Mouse (Mus musculus) heart, embryonic 10.5 days (tissue): ENCODE data around the gene Dnaaf2. TPM values are rescaled to one million over a fixed set of nuclear protein-coding genes. Genes with fewer than 3 reads are reported as not detected.

ENCODE experiments used
- DNase-seq: peaks from one replicate; pipeline ENCODE4 v3.0.0-alpha.2; 2017; ENCODE audit warnings: low spot score
- H3K27ac ChIP-seq: fragments of 300-500 bp; sonication (generic); 2 replicates; pipeline ENCODE4 v1.5.1; 2016; ENCODE audit warnings: mild to moderate bottlenecking
- H3K27me3 ChIP-seq: fragments of 300-500 bp; sonication (generic); 2 replicates; pipeline ENCODE4 v1.6.1; 2016; ENCODE audit warnings: mild to moderate bottlenecking; ENCODE audit not compliant: poor library complexity, insufficient read depth, severe bottlenecking
- H3K36me3 ChIP-seq: fragments of 300-500 bp; sonication (generic); 2 replicates; pipeline ENCODE4 v1.6.1; 2016; ENCODE audit warnings: mild to moderate bottlenecking, moderate library complexity
- H3K4me1 ChIP-seq: fragments of 300-500 bp; sonication (generic); 2 replicates; pipeline ENCODE4 v1.6.1; 2016; ENCODE audit warnings: mild to moderate bottlenecking
- H3K4me3 ChIP-seq: fragments of 300-500 bp; sonication (generic); 2 replicates; pipeline ENCODE4 v1.5.1; 2016; ENCODE audit warnings: mild to moderate bottlenecking, moderate library complexity
- H3K9me3 ChIP-seq: fragments of 300-500 bp; sonication (generic); 2 replicates; pipeline ENCODE4 v1.6.1; 2016; ENCODE audit warnings: mild to moderate bottlenecking, moderate library complexity
- WGBS: fragments of 180-500 bp; shearing (Covaris S2); methylation state at CpG from one replicate; pipeline ENCODE4 v1.1.7; 2016; 5-methylcytosine and 5-hydroxymethylcytosine counted together
- polyA plus RNA-seq: library from polyadenylated mRNA; unstranded; fragments of >200 nt; fragmentation: Nextera tagmentation; extraction: Ambion mirVana; gene quantifications from 2 replicates; pipeline ENCODE4 v1.2.1, GENCODE M21; 2016

Dnaaf2 gene
- polyA plus RNA-seq, 1 experiment from 2014 or later = 13.0 TPM

GRCm38 (mm10) chr12:69191396-69191795, 6.8 kb downstream of the Dnaaf2 start:
- H3K4me1 ChIP-seq = 0 out of 2 replicates have a peak, but pooled peaks cover 8% of the 10 kb centered on the region
- no peaks in the 10 kb centered on the region for H3K27me3 ChIP-seq
- H3K36me3 ChIP-seq = peaks cover 40% of the 10 kb centered on the region
- no peak overlapping the region for H3K4me3 ChIP-seq
- no peak overlapping the region for H3K27ac ChIP-seq
- H3K9me3 ChIP-seq = no peaks in the 10 kb centered on the region
- DNase-seq = no peak
- 85% methylated on average over 5 of the region's 5 CpGs for WGBS

DNA sequence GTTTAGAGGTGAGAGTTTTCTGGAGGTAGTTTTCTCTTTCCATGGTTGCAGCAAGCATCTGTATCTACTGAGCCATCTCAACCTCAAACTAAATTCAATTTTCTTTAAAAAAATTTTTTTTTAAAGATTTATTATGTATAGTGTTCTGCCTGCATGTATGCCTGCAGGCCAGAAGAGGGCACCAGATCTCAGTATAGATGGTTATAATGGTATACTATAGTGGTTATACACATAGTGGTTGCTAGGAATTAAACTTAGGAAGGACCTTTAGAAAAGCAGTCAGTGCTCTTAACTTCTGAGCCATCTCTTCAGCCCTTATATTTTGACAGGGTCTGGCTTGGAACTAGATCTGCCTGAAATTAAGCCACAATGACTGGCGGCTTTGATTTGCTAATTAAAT, 7.7 kb downstream of the Dnaaf2 start:
- Histone ChIP-seq H3K36me3 (peaks cover 40% of the 10 kb centered on the region), H3K27ac (no peak overlapping the region), H3K4me3 (no peak overlapping the region), H3K9me3 (no peaks in the 10 kb centered on the region), H3K4me1 (peaks cover 6% of the 10 kb centered on the region; the same call in 1 of the 2 replicates), H3K27me3 (no peaks in the 10 kb centered on the region)
- WGBS = 100% methylated on average over 1 of the region's 1 CpGs
- DNase-seq = no peak

DNA sequence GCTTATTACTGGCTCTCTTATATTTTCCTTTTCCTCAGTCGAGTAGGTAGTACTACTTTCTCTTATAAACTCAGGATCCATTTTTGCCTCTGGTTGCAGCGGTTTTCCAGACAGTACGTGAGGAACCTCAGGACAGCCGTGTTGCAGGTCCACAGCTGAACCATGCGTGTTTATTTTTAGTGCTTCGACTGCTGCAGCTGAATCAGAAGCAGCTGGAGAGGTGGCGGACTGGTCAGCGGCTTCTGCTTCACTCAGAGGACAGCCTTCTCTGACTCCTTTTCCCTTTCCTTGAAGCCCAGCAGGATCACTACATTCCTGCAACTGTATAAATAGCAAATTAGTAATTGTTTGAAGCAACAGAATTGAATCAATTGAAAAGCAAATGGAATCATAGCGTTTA, 8.2 kb downstream of the Dnaaf2 start:
- no peak overlapping the region for H3K27ac ChIP-seq

DNA sequence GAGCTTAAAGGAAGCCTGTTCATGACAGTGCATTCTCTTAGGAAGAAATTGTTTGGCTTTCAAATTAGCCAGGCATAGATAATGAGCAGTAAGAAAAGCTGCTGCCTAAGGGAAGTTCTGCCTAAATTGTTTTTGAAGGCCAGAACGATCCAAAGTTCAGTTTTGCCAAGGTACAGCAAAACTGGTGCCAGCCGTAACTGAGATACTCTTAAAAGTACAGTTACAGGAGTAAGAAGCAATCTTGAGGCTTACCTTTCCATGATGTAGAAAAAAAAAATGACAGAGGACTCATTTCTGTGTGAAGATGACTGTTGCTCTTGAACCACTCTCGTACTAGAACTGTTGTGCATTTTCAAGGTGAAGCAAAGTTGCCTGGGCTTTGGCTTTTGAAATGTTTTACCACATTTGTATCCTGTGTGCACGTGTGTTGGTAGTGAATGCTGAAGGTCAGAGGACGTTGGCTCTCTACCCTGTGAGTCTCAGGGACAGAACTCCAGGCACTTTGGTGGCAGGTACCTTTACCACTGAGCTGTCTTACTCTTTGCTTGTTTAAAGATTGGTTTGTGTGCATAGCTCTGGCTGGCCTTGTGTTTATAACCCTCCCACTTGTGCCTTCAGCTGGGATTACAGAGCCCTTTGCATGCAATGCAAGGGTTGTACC, 11.3 kb downstream of the Dnaaf2 start:
- peaks cover 43% of the 10 kb centered on the region for H3K36me3 ChIP-seq
- peaks cover 10% of the 10 kb centered on the region; the same call in 1 of the 2 replicates for H3K4me1 ChIP-seq
- no peak for DNase-seq
- no peak overlapping the region for H3K27ac ChIP-seq
- no peaks in the 10 kb centered on the region for H3K27me3 ChIP-seq
- no peak overlapping the region for H3K4me3 ChIP-seq
- 78% methylated on average over 5 of the region's 5 CpGs for WGBS
- no peaks in the 10 kb centered on the region for H3K9me3 ChIP-seq

More for the DNA sequence above, 8.2 kb downstream of the Dnaaf2 start:
- Histone ChIP-seq H3K4me1 (peaks cover 7% of the 10 kb centered on the region; the same call in 1 of the 2 replicates), H3K36me3 (peaks cover 40% of the 10 kb centered on the region), H3K27me3 (no peaks in the 10 kb centered on the region), H3K9me3 (no peaks in the 10 kb centered on the region), H3K4me3 (no peak overlapping the region)
- WGBS = 79% methylated on average over 9 of the region's 9 CpGs
- no peak for DNase-seq

- peaks cover 10% of the 10 kb centered on the region; the same call in 1 of the 2 replicates for H3K4me1 ChIP-seq
- H3K4me3 ChIP-seq = peak overlapping the region; percentile 90
- H3K27ac ChIP-seq = peak overlapping the region; percentile 97
- no peak for DNase-seq
- no peaks in the 10 kb centered on the region for H3K9me3 ChIP-seq
- H3K27me3 ChIP-seq = no peaks in the 10 kb centered on the region
- WGBS = 78% methylated on average over 7 of the region's 7 CpGs
- H3K36me3 ChIP-seq = peaks cover 39% of the 10 kb centered on the region
These were observed 12.9 kb downstream of the Dnaaf2 start for GRCm38 (mm10) chr12:69185371-69185770.

GRCm38 (mm10) chr12:69184342-69185295, 13.6 kb downstream of the Dnaaf2 start:
- WGBS = 2% methylated on average over 86 of the region's 86 CpGs
- Histone ChIP-seq H3K4me3 (peak overlapping the region; percentile 90), H3K27ac (peak overlapping the region; percentile 97), H3K27me3 (no peaks in the 10 kb centered on the region), H3K4me1 (peaks cover 10% of the 10 kb centered on the region; the same call in 1 of the 2 replicates), H3K9me3 (no peaks in the 10 kb centered on the region), H3K36me3 (peaks cover 32% of the 10 kb centered on the region)
- peak; percentile 82 for DNase-seq

DNA sequence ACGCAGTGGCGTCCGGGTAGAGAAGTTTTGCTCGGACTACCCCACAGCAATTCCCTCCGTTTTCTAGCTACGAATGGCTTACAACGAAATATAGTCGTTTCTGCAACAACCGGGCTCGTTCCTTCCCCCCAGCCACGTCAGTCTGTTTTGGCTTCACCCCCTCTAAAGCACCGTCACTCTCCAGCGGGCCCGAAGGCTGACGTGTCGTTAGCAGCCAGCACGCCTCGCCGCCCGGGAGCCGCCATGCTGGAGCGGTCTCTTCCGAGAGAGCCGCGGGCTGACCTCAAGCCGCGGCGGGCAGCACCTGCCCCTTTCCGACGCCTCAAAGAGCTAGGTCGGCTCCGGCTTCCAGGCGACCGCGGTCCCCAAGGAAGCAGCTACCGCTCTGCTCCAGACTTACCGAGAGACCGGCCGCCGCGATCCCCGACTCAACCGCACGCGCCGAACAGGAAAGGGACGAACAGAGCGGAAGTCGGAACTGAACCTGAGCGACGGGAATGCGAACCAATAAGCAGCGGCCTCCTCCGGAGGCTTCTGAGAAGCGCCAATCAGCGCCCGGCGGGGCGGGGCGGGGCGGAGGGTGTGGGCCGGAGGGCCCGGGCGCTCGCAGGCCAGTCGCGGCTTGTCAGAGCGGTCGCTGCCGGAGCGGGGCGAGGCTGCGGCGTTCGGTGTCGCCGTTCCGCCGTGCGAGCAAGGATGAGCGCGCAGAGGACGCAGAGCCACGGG, 14.5 kb downstream of the Dnaaf2 start, which contains the start of the genes Rpl36al and Mgat2:
TSS of gene Rpl36al (minus strand) at position 501 of the 726 bp plus-strand sequence.
TSS of gene Mgat2 (plus strand) at position 575 of the 726 bp plus-strand sequence.
- Histone ChIP-seq H3K27ac (peak within 1 kb of the TSS; percentile 97), H3K4me1 (peaks cover 10% of the 10 kb centered on the region; the same call in 1 of the 2 replicates), H3K4me3 (peak within 1 kb of the TSS; percentile 90), H3K9me3 (no peaks in the 10 kb centered on the region), H3K27me3 (no peaks in the 10 kb centered on the region), H3K36me3 (peaks cover 29% of the 10 kb centered on the region)
- DNase-seq = peak; percentile 98
- under 1% methylated on average over 84 of the region's 84 CpGs for WGBS

- Histone ChIP-seq H3K27ac (no peak overlapping the region), H3K9me3 (no peaks in the 10 kb centered on the region), H3K4me1 (peaks cover 10% of the 10 kb centered on the region; the same call in 1 of the 2 replicates), H3K4me3 (no peak overlapping the region), H3K36me3 (peaks cover 29% of the 10 kb centered on the region), H3K27me3 (no peaks in the 10 kb centered on the region)
- DNase-seq = no peak
- 83% methylated on average over 4 of the region's 4 CpGs for WGBS
These were observed 16.4 kb downstream of the Dnaaf2 start for GRCm38 (mm10) chr12:69181800-69182199.

- H3K36me3 ChIP-seq = peaks cover 52% of the 10 kb centered on the region
- H3K4me1 ChIP-seq = no peaks in the 10 kb centered on the region
- no peak overlapping the region for H3K4me3 ChIP-seq
- no peaks in the 10 kb centered on the region for H3K27me3 ChIP-seq
- WGBS = 64% methylated on average over 12 of the region's 12 CpGs
- H3K9me3 ChIP-seq = no peaks in the 10 kb centered on the region
- no peak overlapping the region for H3K27ac ChIP-seq
- no peak for DNase-seq
These were observed 18.9 kb downstream of the Dnaaf2 start for GRCm38 (mm10) chr12:69179371-69179770.

- Histone ChIP-seq H3K4me1 (no peaks in the 10 kb centered on the region), H3K27ac (no peak overlapping the region), H3K9me3 (no peaks in the 10 kb centered on the region), H3K27me3 (no peaks in the 10 kb centered on the region), H3K36me3 (peaks cover 60% of the 10 kb centered on the region), H3K4me3 (no peak overlapping the region)
- WGBS = 84% methylated on average over 3 of the region's 3 CpGs
- DNase-seq = no peak
These were observed 20.7 kb downstream of the Dnaaf2 start for GRCm38 (mm10) chr12:69177526-69177925.

DNA sequence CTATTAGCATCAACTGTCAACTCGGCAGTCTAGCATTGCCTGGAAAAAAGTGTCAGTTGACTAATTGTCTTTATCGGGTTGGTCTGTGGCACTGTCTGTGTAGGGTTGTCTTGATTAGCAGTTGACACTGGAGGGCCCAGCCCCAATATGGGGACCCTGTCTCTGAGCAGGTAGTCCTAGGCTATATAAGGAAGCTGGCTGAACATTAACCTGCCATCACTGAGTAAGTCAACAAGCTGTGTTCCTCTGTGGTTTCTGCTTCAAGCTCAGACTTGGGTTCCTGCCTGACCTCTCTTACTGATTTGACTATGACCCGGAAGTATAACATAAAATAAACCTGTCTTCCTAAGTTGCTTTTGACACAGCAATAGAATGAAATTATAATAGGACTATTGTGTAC, 22.3 kb downstream of the Dnaaf2 start:
- 89% methylated on average over 3 of the region's 3 CpGs for WGBS
- Histone ChIP-seq H3K4me3 (no peak overlapping the region), H3K27ac (no peak overlapping the region), H3K4me1 (no peaks in the 10 kb centered on the region), H3K36me3 (peaks cover 51% of the 10 kb centered on the region), H3K27me3 (no peaks in the 10 kb centered on the region), H3K9me3 (no peaks in the 10 kb centered on the region)
- DNase-seq = no peak

DNA sequence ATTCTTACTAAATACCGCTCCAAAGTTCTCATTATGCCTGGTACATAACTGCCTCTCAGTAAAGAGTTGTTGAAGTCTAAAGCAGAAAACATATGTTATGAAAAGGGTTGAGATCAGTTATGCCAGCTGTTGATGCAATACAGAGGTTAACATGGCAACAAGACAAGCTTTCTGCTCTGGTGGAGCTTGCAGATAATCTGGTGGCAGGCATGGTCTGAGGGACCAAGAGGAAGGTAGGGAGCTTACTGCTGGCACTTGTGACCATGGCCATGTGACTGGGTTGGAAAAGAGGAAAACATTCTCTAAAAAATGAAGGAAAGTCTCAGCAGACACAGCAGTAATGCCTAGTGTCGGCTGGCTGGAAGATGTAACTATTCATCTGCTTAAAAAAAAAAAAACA, 26.9 kb downstream of the Dnaaf2 start:
- Histone ChIP-seq H3K4me3 (no peak overlapping the region), H3K9me3 (no peaks in the 10 kb centered on the region), H3K4me1 (peaks cover 14% of the 10 kb centered on the region), H3K36me3 (peaks cover 31% of the 10 kb centered on the region), H3K27me3 (no peaks in the 10 kb centered on the region), H3K27ac (no peak overlapping the region)
- 86% methylated on average over 2 of the region's 2 CpGs for WGBS
- no peak for DNase-seq
